Mouse (Mus musculus) embryonic facial prominence, embryonic 10.5 days (tissue): ENCODE results near the gene Mcm3ap. TPM values are rescaled to one million over a fixed set of nuclear protein-coding genes. Genes with fewer than 3 reads are reported as not detected.

Experiments
- DNase-seq: peaks from one replicate; pipeline ENCODE4 v3.0.0-alpha.2; 2017; ENCODE audit warnings: low spot score
- H3K27ac ChIP-seq: fragments of 300-500 bp; sonication (generic); replicated peaks from 2 replicates; pipeline ENCODE4 v1.5.1; 2016; ENCODE audit warnings: mild to moderate bottlenecking
- H3K27me3 ChIP-seq: fragments of 300-500 bp; sonication (generic); replicated peaks from 2 replicates; pipeline ENCODE4 v1.6.1; 2016; ENCODE audit warnings: low read depth, mild to moderate bottlenecking; ENCODE audit not compliant: poor library complexity, severe bottlenecking
- H3K36me3 ChIP-seq: fragments of 300-500 bp; sonication (generic); replicated peaks from 2 replicates; pipeline ENCODE4 v1.6.1; 2016; ENCODE audit warnings: mild to moderate bottlenecking, moderate library complexity
- H3K4me1 ChIP-seq: fragments of 300-500 bp; sonication (generic); 2 replicates; pipeline ENCODE4 v1.6.1; 2016
- H3K4me3 ChIP-seq: fragments of 300-500 bp; sonication (generic); 2 replicates; pipeline ENCODE4 v1.5.1; 2016; ENCODE audit warnings: mild to moderate bottlenecking, moderate library complexity
- H3K9me3 ChIP-seq: fragments of 300-500 bp; sonication (generic); 2 replicates; pipeline ENCODE4 v1.6.1; 2016; ENCODE audit warnings: mild to moderate bottlenecking
- WGBS: fragments of 180-500 bp; shearing (Covaris S2); methylation state at CpG from one replicate; pipeline ENCODE4 v1.1.7; 2016; 5-methylcytosine and 5-hydroxymethylcytosine counted together
- polyA plus RNA-seq: library from polyadenylated mRNA; unstranded; fragments of >200 nt; fragmentation: Nextera tagmentation; extraction: Ambion mirVana; gene quantifications from 2 replicates; pipeline ENCODE4 v1.2.1, GENCODE M21; 2016

Mcm3ap gene
- polyA plus RNA-seq, 1 experiment from 2014 or later: 87.1 TPM

- H3K27me3 ChIP-seq: no peaks in the 10 kb centered on the region
- H3K36me3 ChIP-seq: peaks cover 95% of the 10 kb centered on the region
- no peaks in the 10 kb centered on the region for H3K9me3 ChIP-seq
- no peak for DNase-seq
- no peak overlapping the region for H3K27ac ChIP-seq
- 90% methylated on average over 11 of the region's 11 CpGs for WGBS
- no peak overlapping the region for H3K4me3 ChIP-seq
- no peaks in the 10 kb centered on the region for H3K4me1 ChIP-seq
Observed at GRCm38 (mm10) chr10:76504271-76504943, 35.7 kb downstream of the Mcm3ap start.

GRCm38 (mm10) chr10:76505865-76506264 lies 37.1 kb downstream of the Mcm3ap start:
- H3K27ac ChIP-seq: no peak overlapping the region
- DNase-seq: no peak
- no peaks in the 10 kb centered on the region for H3K4me1 ChIP-seq
- H3K9me3 ChIP-seq: no peaks in the 10 kb centered on the region
- H3K36me3 ChIP-seq: peaks cover 95% of the 10 kb centered on the region
- H3K27me3 ChIP-seq: no peaks in the 10 kb centered on the region
- WGBS: 94% methylated on average over 7 of the region's 7 CpGs
- no peak overlapping the region for H3K4me3 ChIP-seq

- peaks cover 95% of the 10 kb centered on the region for H3K36me3 ChIP-seq
- 42% methylated on average over 5 of the region's 5 CpGs for WGBS
Observed at GRCm38 (mm10) chr10:76512965-76513583, 44.3 kb downstream of the Mcm3ap start.

GRCm38 (mm10) chr10:76530922-76531321 lies 62.2 kb downstream of the Mcm3ap start:
- H3K36me3 ChIP-seq: peaks cover 30% of the 10 kb centered on the region
- peak overlapping the region; percentile 87 for H3K4me3 ChIP-seq
- peaks cover 33% of the 10 kb centered on the region for H3K4me1 ChIP-seq
- H3K9me3 ChIP-seq: no peaks in the 10 kb centered on the region
- 2% methylated on average over 11 of the region's 11 CpGs for WGBS
- no peaks in the 10 kb centered on the region for H3K27me3 ChIP-seq
- no peak for DNase-seq
- peak overlapping the region; percentile 89 for H3K27ac ChIP-seq

More at GRCm38 (mm10) chr10:76512965-76513583, 44.3 kb downstream of the Mcm3ap start:
- DNase-seq: peak; percentile 85
- Histone ChIP-seq H3K4me3 (no peak overlapping the region), H3K4me1 (no peaks in the 10 kb centered on the region), H3K9me3 (peaks cover 10% of the 10 kb centered on the region), H3K27ac (no peak overlapping the region), H3K27me3 (no peaks in the 10 kb centered on the region)

GRCm38 (mm10) chr10:76531375-76531774 lies 62.6 kb downstream of the Mcm3ap start, which contains the start of gene Lss:
Gene Lss (plus strand): TSS chr10:76531588.
- Histone ChIP-seq H3K4me1 (peaks cover 33% of the 10 kb centered on the region), H3K9me3 (no peaks in the 10 kb centered on the region), H3K4me3 (peak within 1 kb of the TSS; percentile 87), H3K36me3 (peaks cover 34% of the 10 kb centered on the region), H3K27me3 (no peaks in the 10 kb centered on the region), H3K27ac (peak within 1 kb of the TSS; percentile 89)
- peak; percentile 99 for DNase-seq
- WGBS: under 1% methylated on average over 37 of the region's 37 CpGs

- Histone ChIP-seq H3K9me3 (no peaks in the 10 kb centered on the region), H3K27me3 (no peaks in the 10 kb centered on the region), H3K27ac (peak overlapping the region; percentile 89), H3K4me3 (peak overlapping the region; percentile 87), H3K36me3 (peaks cover 39% of the 10 kb centered on the region), H3K4me1 (peaks cover 33% of the 10 kb centered on the region)
- WGBS: 1% methylated on average over 14 of the region's 14 CpGs
- DNase-seq: no peak
Observed at GRCm38 (mm10) chr10:76531828-76532227, 63.1 kb downstream of the Mcm3ap start.

GRCm38 (mm10) chr10:76535526-76535925 lies 66.8 kb downstream of the Mcm3ap start:
- no peak overlapping the region for H3K4me3 ChIP-seq
- H3K36me3 ChIP-seq: peaks cover 76% of the 10 kb centered on the region
- DNase-seq: no peak
- 96% methylated on average over 7 of the region's 7 CpGs for WGBS
- no peaks in the 10 kb centered on the region for H3K9me3 ChIP-seq
- H3K27me3 ChIP-seq: no peaks in the 10 kb centered on the region
- no peak overlapping the region for H3K27ac ChIP-seq
- H3K4me1 ChIP-seq: peaks cover 31% of the 10 kb centered on the region

GRCm38 (mm10) chr10:76537619-76538018 lies 68.9 kb downstream of the Mcm3ap start:
- no peak for DNase-seq
- Histone ChIP-seq H3K9me3 (no peaks in the 10 kb centered on the region), H3K27me3 (no peaks in the 10 kb centered on the region), H3K4me3 (no peak overlapping the region), H3K27ac (no peak overlapping the region), H3K36me3 (peaks cover 97% of the 10 kb centered on the region), H3K4me1 (peaks cover 10% of the 10 kb centered on the region)
- 86% methylated on average over 9 of the region's 9 CpGs for WGBS

- Histone ChIP-seq H3K27ac (no peak overlapping the region), H3K36me3 (peaks cover 100% of the 10 kb centered on the region), H3K27me3 (no peaks in the 10 kb centered on the region), H3K9me3 (no peaks in the 10 kb centered on the region), H3K4me1 (no peaks in the 10 kb centered on the region), H3K4me3 (no peak overlapping the region)
- 94% methylated on average over 11 of the region's 11 CpGs for WGBS
- DNase-seq: no peak
Observed at GRCm38 (mm10) chr10:76541336-76542085, 72.8 kb downstream of the Mcm3ap start.

- Histone ChIP-seq H3K27ac (no peak overlapping the region), H3K9me3 (no peaks in the 10 kb centered on the region), H3K4me1 (no peaks in the 10 kb centered on the region), H3K27me3 (no peaks in the 10 kb centered on the region), H3K4me3 (no peak overlapping the region), H3K36me3 (peaks cover 100% of the 10 kb centered on the region)
- DNase-seq: no peak
- 94% methylated on average over 10 of the region's 10 CpGs for WGBS
Observed at GRCm38 (mm10) chr10:76542636-76543375, 74.1 kb downstream of the Mcm3ap start.

- no peak overlapping the region for H3K27ac ChIP-seq
- no peaks in the 10 kb centered on the region for H3K4me1 ChIP-seq
- H3K27me3 ChIP-seq: no peaks in the 10 kb centered on the region
- no peak for DNase-seq
- peaks cover 100% of the 10 kb centered on the region for H3K36me3 ChIP-seq
- H3K9me3 ChIP-seq: no peaks in the 10 kb centered on the region
- 95% methylated on average over 8 of the region's 8 CpGs for WGBS
- no peak overlapping the region for H3K4me3 ChIP-seq
Observed at GRCm38 (mm10) chr10:76546566-76546965, 77.8 kb downstream of the Mcm3ap start.

GRCm38 (mm10) chr10:76548218-76548617 lies 79.5 kb downstream of the Mcm3ap start:
- Histone ChIP-seq H3K27me3 (no peaks in the 10 kb centered on the region), H3K36me3 (peaks cover 100% of the 10 kb centered on the region), H3K4me3 (no peak overlapping the region), H3K4me1 (no peaks in the 10 kb centered on the region), H3K9me3 (no peaks in the 10 kb centered on the region), H3K27ac (no peak overlapping the region)
- 93% methylated on average over 8 of the region's 8 CpGs for WGBS
- no peak for DNase-seq
